Mouse (Mus musculus) stomach, embryonic 14.5 days (tissue): ENCODE results near the gene Osbpl11. TPM values are rescaled to one million over a fixed set of nuclear protein-coding genes. Genes with fewer than 3 reads are reported as not detected.

ENCODE experiments used
- ATAC-seq: fragments of 200-750 bp; cut with Nextera tagmentation; 2 replicates; pipeline ENCODE4 v1.8.0; 2017; ENCODE audit warnings: low read depth, moderate TSS enrichment; ENCODE audit not compliant: insufficient number of reproducible peaks, insufficient read depth, low FRiP score
- H3K27ac ChIP-seq: fragments of 300-500 bp; sonication (generic); 2 replicates; pipeline ENCODE4 v1.5.1; 2014; ENCODE audit warnings: mild to moderate bottlenecking, low read length, moderate library complexity, mixed read lengths
- H3K27me3 ChIP-seq: fragments of 300-500 bp; sonication (generic); 2 replicates; pipeline ENCODE4 v1.6.1; 2014; ENCODE audit warnings: low read length, control low read depth, mixed read lengths; ENCODE audit not compliant: control insufficient read depth, insufficient read depth
- H3K36me3 ChIP-seq: fragments of 300-500 bp; sonication (generic); 2 replicates; pipeline ENCODE4 v1.6.1; 2014; ENCODE audit warnings: mild to moderate bottlenecking, control low read depth, low read length, moderate library complexity, mixed read lengths; ENCODE audit not compliant: control insufficient read depth, insufficient read depth
- H3K4me1 ChIP-seq: fragments of 300-500 bp; sonication (generic); 2 replicates; pipeline ENCODE4 v1.6.1; 2014; ENCODE audit warnings: low read length, control low read depth, mixed read lengths; ENCODE audit not compliant: control insufficient read depth, insufficient read depth
- H3K4me2 ChIP-seq: fragments of 300-500 bp; sonication (generic); replicated peaks from 2 replicates; pipeline ENCODE4 v1.6.1; 2014; ENCODE audit warnings: low read depth, low read length, control low read depth
- H3K4me3 ChIP-seq: fragments of 300-500 bp; sonication (generic); 2 replicates; pipeline ENCODE4 v1.5.1; 2014; ENCODE audit warnings: low read depth, low read length, control low read depth
- H3K9ac ChIP-seq: fragments of 300-500 bp; sonication (generic); replicated peaks from 2 replicates; pipeline ENCODE4 v1.6.1; 2014; ENCODE audit warnings: low read depth, mild to moderate bottlenecking, control low read depth, low read length, moderate library complexity, mixed read lengths
- H3K9me3 ChIP-seq: fragments of 300-500 bp; sonication (generic); 2 replicates; pipeline ENCODE4 v1.6.1; 2016; ENCODE audit warnings: low read depth, low read length, control low read depth; ENCODE audit not compliant: control insufficient read depth
- WGBS: fragments of 180-500 bp; shearing (Covaris S2); extraction: QIAGEN DNeasy Blood & Tissue Kit; methylation state at CpG from one replicate; pipeline ENCODE4 v1.1.7; 2014; 5-methylcytosine and 5-hydroxymethylcytosine counted together
- polyA plus RNA-seq: library from polyadenylated mRNA; unstranded; fragments of >200 nt; fragmentation: Nextera tagmentation; extraction: Ambion mirVana; gene quantifications from 2 replicates; pipeline ENCODE4 v1.2.1, GENCODE M21; 2014

The Osbpl11 gene
- polyA plus RNA-seq, 1 experiment from 2014 or later: 18.2 TPM

DNA sequence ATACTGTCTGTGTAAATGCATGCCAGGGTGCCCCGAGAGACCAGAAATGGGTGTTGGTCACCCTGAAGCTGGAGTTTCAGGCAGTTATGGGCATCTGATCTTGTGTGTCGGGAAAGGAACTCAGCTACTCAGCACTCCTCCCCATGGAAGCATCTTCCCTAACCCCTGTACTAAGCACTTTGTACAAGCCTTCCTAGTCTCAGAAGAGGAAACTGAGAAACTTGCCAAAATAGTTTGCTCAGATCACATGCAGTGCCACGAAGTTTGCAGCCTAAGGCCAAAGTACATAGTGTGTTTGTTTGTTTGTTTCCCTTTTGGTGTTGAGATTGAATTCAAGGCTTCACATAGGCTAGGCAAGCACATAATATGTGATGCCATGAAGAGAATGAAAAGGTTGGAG, 5.0 kb upstream of the Osbpl11 start:
- no peaks in the 10 kb centered on the region for H3K9me3 ChIP-seq
- no peaks in the 10 kb centered on the region for H3K27me3 ChIP-seq
- no peak overlapping the region for H3K9ac ChIP-seq
- 76% methylated on average over 3 of the region's 3 CpGs for WGBS
- H3K4me3 ChIP-seq: no peak overlapping the region
- no peak overlapping the region for H3K27ac ChIP-seq
- ATAC-seq: no peak
- H3K36me3 ChIP-seq: no peaks in the 10 kb centered on the region
- no peaks in the 10 kb centered on the region for H3K4me1 ChIP-seq
- no peak overlapping the region for H3K4me2 ChIP-seq

GRCm38 (mm10) chr16:33180793-33181192, 4.1 kb upstream of the Osbpl11 start:
- H3K36me3 ChIP-seq: no peaks in the 10 kb centered on the region
- no peak for ATAC-seq
- no peaks in the 10 kb centered on the region for H3K9me3 ChIP-seq
- H3K27me3 ChIP-seq: no peaks in the 10 kb centered on the region
- 0 out of 2 replicates have a peak, but pooled peaks cover under 1% of the 10 kb centered on the region for H3K4me1 ChIP-seq
- no peak overlapping the region for H3K9ac ChIP-seq
- H3K27ac ChIP-seq: no peak overlapping the region
- no peak overlapping the region for H3K4me3 ChIP-seq
- H3K4me2 ChIP-seq: no peak overlapping the region
- WGBS: 81% methylated on average over 3 of the region's 3 CpGs

GRCm38 (mm10) chr16:33185261-33186046, 583 bp downstream of the Osbpl11 start:
- ATAC-seq: peak; percentile 78
- under 1% methylated on average over 59 of the region's 59 CpGs for WGBS

DNA sequence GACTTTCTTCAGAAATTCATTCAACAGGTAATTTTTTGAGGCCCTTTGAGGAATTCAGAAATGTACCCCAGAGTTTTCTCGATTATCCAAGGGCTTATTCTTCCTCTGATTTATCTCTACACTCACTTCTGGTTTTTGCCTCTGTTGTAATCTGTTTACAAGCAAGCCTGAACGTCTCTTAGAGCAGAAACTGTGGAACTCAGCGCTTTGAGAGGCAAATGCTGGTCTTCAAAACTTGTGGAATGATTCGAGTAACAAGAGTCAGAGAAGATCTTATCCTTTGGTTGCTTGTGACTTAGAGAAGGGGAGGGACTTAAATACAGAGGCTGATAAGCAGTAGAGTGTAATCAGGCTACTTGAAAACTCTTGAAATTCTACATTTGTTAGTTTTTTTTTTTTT, 1.3 kb downstream of the Osbpl11 start:
- WGBS: 15% methylated on average over 4 of the region's 4 CpGs
- Histone ChIP-seq H3K4me1 (peaks cover 14% of the 10 kb centered on the region), H3K9ac (peak overlapping the region; percentile 87), H3K4me2 (peak overlapping the region; percentile 94), H3K9me3 (no peaks in the 10 kb centered on the region), H3K27ac (peak overlapping the region; percentile 80; the same call in 1 of the 2 replicates), H3K36me3 (no peaks in the 10 kb centered on the region), H3K4me3 (peak overlapping the region; percentile 75), H3K27me3 (no peaks in the 10 kb centered on the region)
- no peak for ATAC-seq

More at GRCm38 (mm10) chr16:33185261-33186046, 583 bp downstream of the Osbpl11 start:
- no peaks in the 10 kb centered on the region for H3K27me3 ChIP-seq
- no peaks in the 10 kb centered on the region for H3K36me3 ChIP-seq
- peak overlapping the region; percentile 80 for H3K27ac ChIP-seq
- H3K9ac ChIP-seq: peak overlapping the region; percentile 87
- peak overlapping the region; percentile 94 for H3K4me2 ChIP-seq
- H3K4me3 ChIP-seq: peak overlapping the region; percentile 75
- H3K9me3 ChIP-seq: no peaks in the 10 kb centered on the region
- H3K4me1 ChIP-seq: peaks cover 14% of the 10 kb centered on the region

GRCm38 (mm10) chr16:33188076-33188475, 3.2 kb downstream of the Osbpl11 start:
- 59% methylated on average over 3 of the region's 3 CpGs for WGBS
- Histone ChIP-seq H3K4me1 (peaks cover 14% of the 10 kb centered on the region), H3K27ac (no peak overlapping the region), H3K4me2 (no peak overlapping the region), H3K9ac (no peak overlapping the region), H3K9me3 (no peaks in the 10 kb centered on the region), H3K4me3 (no peak overlapping the region), H3K27me3 (no peaks in the 10 kb centered on the region), H3K36me3 (no peaks in the 10 kb centered on the region)
- ATAC-seq: no peak

DNA sequence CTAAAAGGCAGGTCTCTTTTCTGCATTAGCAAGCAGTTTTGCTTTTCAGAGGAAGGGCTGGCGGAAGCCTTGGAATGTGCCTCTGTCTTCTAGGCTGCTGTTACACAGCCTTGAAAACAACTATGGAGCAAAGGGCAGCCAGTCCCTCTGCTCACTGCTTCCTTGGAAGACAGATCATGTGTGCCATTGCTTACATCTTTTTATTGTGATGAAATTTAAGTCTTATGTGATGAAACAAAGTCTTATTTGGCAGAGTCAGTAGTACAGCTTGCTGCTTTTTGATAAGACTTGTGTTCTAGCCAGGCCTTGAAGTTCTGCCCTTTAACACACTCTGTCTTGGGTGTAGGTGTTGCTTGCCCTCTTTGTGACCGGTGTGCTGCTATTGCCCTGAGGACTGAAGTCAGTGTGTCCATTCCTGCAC, 6.8 kb downstream of the Osbpl11 start:
- H3K27ac ChIP-seq: no peak overlapping the region
- 72% methylated on average over 2 of the region's 2 CpGs for WGBS
- no peak overlapping the region for H3K9ac ChIP-seq
- no peak overlapping the region for H3K4me2 ChIP-seq
- no peak for ATAC-seq
- H3K36me3 ChIP-seq: peaks cover 3% of the 10 kb centered on the region; the same call in 1 of the 2 replicates
- peaks cover 12% of the 10 kb centered on the region for H3K4me1 ChIP-seq
- H3K4me3 ChIP-seq: no peak overlapping the region
- H3K27me3 ChIP-seq: no peaks in the 10 kb centered on the region
- H3K9me3 ChIP-seq: no peaks in the 10 kb centered on the region

DNA sequence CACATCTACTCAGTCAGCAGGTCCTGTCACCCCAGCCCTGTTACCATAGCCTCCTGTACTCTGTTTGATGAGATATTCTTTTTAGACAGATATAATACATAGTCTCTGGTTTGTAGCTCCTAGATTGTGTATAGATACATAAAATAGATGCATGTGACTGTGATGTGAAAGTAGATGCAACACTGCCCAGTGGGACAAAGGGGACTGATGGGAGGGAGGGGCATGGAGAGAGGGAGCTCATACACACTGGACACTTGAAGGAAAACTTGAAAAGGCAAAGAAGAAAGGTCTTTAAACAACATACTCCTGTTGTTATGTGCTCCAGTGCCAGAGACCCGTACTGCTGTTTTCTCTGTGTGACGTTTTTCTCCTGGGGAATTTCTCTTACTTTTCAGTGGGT, 7.4 kb downstream of the Osbpl11 start:
- H3K4me2 ChIP-seq: no peak overlapping the region
- no peak for ATAC-seq
- WGBS: 83% methylated on average over 2 of the region's 2 CpGs

DNA sequence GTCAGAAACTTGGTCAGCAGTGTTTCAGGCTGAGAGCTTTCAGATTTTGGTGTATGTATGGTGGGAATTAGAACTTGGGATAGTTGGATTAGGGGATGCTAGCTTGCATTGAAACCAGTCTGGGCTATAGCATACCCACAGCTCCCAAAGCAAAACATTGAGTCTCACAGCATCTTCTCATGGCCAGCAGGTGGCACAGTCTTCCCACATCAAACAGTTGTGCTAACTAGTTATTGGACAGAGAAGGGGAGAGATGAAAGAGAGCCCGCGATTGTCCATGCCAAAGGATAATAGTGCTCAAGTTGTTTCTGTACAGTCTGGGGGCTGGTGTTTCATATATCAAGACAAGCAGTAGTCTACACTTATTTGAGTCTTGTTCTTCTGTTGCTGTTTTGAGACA, 8.8 kb downstream of the Osbpl11 start:
- whole genome bisulfite sequencing: 38% methylated on average over 2 of the region's 2 CpGs

More for the DNA sequence above, 7.4 kb downstream of the Osbpl11 start:
- no peaks in the 10 kb centered on the region for H3K27me3 ChIP-seq
- no peak overlapping the region for H3K27ac ChIP-seq
- peaks cover 7% of the 10 kb centered on the region; the same call in 1 of the 2 replicates for H3K4me1 ChIP-seq
- no peaks in the 10 kb centered on the region for H3K9me3 ChIP-seq
- H3K4me3 ChIP-seq: no peak overlapping the region
- peaks cover 5% of the 10 kb centered on the region; the same call in 1 of the 2 replicates for H3K36me3 ChIP-seq
- no peak overlapping the region for H3K9ac ChIP-seq

More for the DNA sequence above, 8.8 kb downstream of the Osbpl11 start:
- Histone ChIP-seq H3K4me1 (no peaks in the 10 kb centered on the region), H3K4me2 (no peak overlapping the region), H3K9ac (no peak overlapping the region), H3K27ac (no peak overlapping the region), H3K36me3 (peaks cover 5% of the 10 kb centered on the region; the same call in 1 of the 2 replicates), H3K9me3 (no peaks in the 10 kb centered on the region), H3K27me3 (no peaks in the 10 kb centered on the region), H3K4me3 (no peak overlapping the region)
- ATAC-seq: no peak
